Mouse (Mus musculus): ENCODE measurements around the gene Vps8.

DNA sequence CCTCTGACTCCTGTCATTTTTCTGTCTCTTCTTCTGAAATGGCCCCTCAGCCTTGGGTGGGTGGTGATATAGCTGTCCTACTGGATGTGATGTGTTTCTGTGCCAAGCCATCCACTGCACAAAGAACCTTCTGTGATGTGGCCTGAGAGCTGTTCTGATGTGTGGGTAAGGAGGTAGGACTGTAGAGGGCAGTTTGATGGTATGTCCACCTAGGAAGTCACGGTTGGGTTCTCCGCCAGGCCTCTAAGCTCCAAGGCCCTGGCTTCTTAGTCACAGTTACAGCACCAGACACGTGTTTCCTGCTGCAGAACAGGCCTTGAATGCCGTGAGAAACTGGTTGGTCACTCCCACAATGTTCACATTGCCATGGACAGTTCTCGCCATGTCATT is 184.7 kb downstream of the Vps8 start:
- TF ChIP-seq POLR2A (IDR thresholded peaks at IDR 0.05; ENCODE audit: low read depth, low read length) (no peak), CTCF (IDR thresholded peaks at IDR 0.05; ENCODE audit: extremely low read depth, insufficient read depth, insufficient read length, insufficient replicate concordance) (no peak)

Data from spleen, adult 2 months (tissue).